Mouse (Mus musculus) ES-CJ7 (cell line): Measurements from ENCODE around the gene Uba6.

Source experiments
- DNase-seq: peaks from one replicate; pipeline ENCODE4 v3.0.0; 2011; ENCODE audit warnings: low read depth, low spot score

The Uba6 gene

GRCm38 (mm10) chr5:86172449-86173161 is at the start of gene Uba6:
Gene Uba6 (minus strand): TSS chr5:86172803.
- DNase-seq = peak; percentile 99

GRCm38 (mm10) chr5:86197801-86198200 is 25.2 kb upstream of the Uba6 start, which contains the start of gene Gnrhr:
Gene Gnrhr (minus strand): TSS chr5:86197901.
- no peak for DNase-seq

- DNase-seq = peak; percentile 64
Observed at GRCm38 (mm10) chr5:86191356-86191755, 18.8 kb upstream of the Uba6 start.

GRCm38 (mm10) chr5:86190770-86191169 is 18.2 kb upstream of the Uba6 start:
- DNase-seq = peak; percentile 75

- DNase-seq = no peak
Observed at GRCm38 (mm10) chr5:86190290-86190689, 17.7 kb upstream of the Uba6 start.

- DNase-seq = no peak
Observed at GRCm38 (mm10) chr5:86187441-86187840, 14.8 kb upstream of the Uba6 start.

- DNase-seq = peak; percentile 50
Observed at GRCm38 (mm10) chr5:86173778-86174177, 1.2 kb upstream of the Uba6 start.

GRCm38 (mm10) chr5:86172088-86172448 is 535 bp downstream of the Uba6 start:
- no peak for DNase-seq

GRCm38 (mm10) chr5:86129828-86130227 is 42.8 kb downstream of the Uba6 start:
- DNase-seq = no peak

- no peak for DNase-seq
Observed at GRCm38 (mm10) chr5:86128749-86129148, 43.9 kb downstream of the Uba6 start.

GRCm38 (mm10) chr5:86118457-86119094 is 54.0 kb downstream of the Uba6 start:
- DNase-seq = no peak

GRCm38 (mm10) chr5:86113997-86114396 is 58.6 kb downstream of the Uba6 start:
- no peak for DNase-seq

- DNase-seq = no peak
Observed at GRCm38 (mm10) chr5:86113037-86113436, 59.6 kb downstream of the Uba6 start.

GRCm38 (mm10) chr5:86111074-86111473 is 61.5 kb downstream of the Uba6 start:
- no peak for DNase-seq

- no peak for DNase-seq
Observed at GRCm38 (mm10) chr5:86106610-86107009, 66.0 kb downstream of the Uba6 start.

GRCm38 (mm10) chr5:86102176-86102575 is 70.4 kb downstream of the Uba6 start:
- DNase-seq = no peak

GRCm38 (mm10) chr5:86100621-86101020 is 72.0 kb downstream of the Uba6 start:
- no peak for DNase-seq

- no peak for DNase-seq
Observed at GRCm38 (mm10) chr5:86098988-86099387, 73.6 kb downstream of the Uba6 start.

- no peak for DNase-seq
Observed at GRCm38 (mm10) chr5:86094754-86095153, 77.8 kb downstream of the Uba6 start.

- no peak for DNase-seq
Observed at GRCm38 (mm10) chr5:86086751-86087150, 85.9 kb downstream of the Uba6 start.

- DNase-seq = no peak
Observed at GRCm38 (mm10) chr5:86084979-86085378, 87.6 kb downstream of the Uba6 start.

- no peak for DNase-seq
Observed at GRCm38 (mm10) chr5:86083987-86084386, 88.6 kb downstream of the Uba6 start.

GRCm38 (mm10) chr5:86078720-86079334 is 93.8 kb downstream of the Uba6 start:
- no peak for DNase-seq
